Mouse (Mus musculus): Measurements from ENCODE around the gene Tenm4.

Gene Tenm4

DNA sequence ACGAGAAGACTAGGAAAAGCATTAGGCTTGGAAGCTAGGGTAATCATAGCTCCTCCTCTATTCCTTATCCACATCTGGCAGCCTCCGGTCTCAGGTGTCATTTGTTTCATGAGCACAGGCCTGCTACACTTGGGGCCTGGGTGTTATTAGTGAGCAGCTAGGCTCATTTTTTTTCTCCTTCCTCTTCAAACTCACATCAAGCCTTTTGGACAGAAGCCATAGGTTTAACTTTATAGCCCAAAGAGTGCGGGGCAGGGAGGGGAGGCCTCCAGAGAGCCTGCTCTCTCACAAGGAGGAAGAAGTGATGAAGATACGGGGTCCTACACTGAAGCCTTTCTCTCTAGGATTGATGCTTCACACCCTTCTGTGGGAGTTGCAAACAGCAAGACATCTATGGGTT lies 538.8 kb downstream of the Tenm4 start:
- in situ Hi-C loops (cut with MboI; ENCODE audit: low pct_unique_long_range_greater_than_20kb in 1 of 2, low sequenced_read_pairs in 2 of 2, unreplicated experiment in 1 of 2): no loop called here

DNA sequence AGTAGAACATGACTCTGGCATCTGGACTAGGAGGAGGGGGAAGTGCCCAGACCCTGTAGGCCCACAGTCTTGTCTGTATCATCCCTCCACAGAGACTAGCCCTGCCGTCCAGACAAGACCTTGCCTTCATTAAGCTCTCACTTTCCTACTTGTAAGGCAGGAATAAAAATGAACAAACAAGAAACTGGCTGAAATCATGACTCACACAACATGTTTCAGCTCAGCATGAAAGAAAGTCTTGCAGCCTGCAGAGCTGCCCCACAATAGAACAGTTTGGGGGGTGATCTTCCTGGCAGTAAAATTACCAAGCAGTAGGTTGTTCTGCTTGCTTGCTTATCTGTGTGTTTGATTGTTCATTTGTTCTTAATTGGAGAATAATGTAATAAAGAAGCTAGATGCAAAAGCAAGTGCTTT lies 539.6 kb downstream of the Tenm4 start:
- in situ Hi-C loops (cut with MboI; ENCODE audit: low pct_unique_long_range_greater_than_20kb in 1 of 2, low sequenced_read_pairs in 2 of 2, unreplicated experiment in 1 of 2): no loop called here

DNA sequence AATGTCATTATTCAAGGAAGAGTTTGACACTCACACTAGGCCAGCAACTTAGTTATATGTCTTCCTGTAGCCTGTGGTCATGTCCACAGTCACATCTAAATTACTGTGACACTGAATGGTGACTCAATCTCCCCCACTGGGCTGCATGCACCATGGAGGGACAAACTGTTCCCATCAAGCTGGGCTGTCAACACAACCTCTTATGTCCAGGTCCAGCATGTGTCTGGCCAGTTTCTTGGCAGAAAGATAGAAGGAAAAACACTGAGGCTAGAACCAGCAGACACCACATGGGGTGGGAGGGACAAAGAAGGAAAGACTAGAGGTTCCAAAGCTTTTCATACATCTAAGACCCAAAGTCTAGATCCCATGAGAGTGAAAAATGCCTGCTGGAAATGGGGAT lies 541.8 kb downstream of the Tenm4 start:
- in situ Hi-C loops (cut with MboI; ENCODE audit: low pct_unique_long_range_greater_than_20kb in 1 of 2, low sequenced_read_pairs in 2 of 2, unreplicated experiment in 1 of 2): no loop called here

GRCm38 (mm10) chr7:96716911-96717310 lies 545.9 kb downstream of the Tenm4 start:
- in situ Hi-C loops (cut with MboI; ENCODE audit: low pct_unique_long_range_greater_than_20kb in 1 of 2, low sequenced_read_pairs in 2 of 2, unreplicated experiment in 1 of 2): no loop called here

GRCm38 (mm10) chr7:96718201-96719155 lies 547.4 kb downstream of the Tenm4 start:
- in situ Hi-C loops (cut with MboI; ENCODE audit: low pct_unique_long_range_greater_than_20kb in 1 of 2, low sequenced_read_pairs in 2 of 2, unreplicated experiment in 1 of 2): no loop called here

- in situ Hi-C loops (cut with MboI; ENCODE audit: low pct_unique_long_range_greater_than_20kb in 1 of 2, low sequenced_read_pairs in 2 of 2, unreplicated experiment in 1 of 2): no loop called here
Measured at GRCm38 (mm10) chr7:96719926-96720325, 548.9 kb downstream of the Tenm4 start.

- in situ Hi-C loops (cut with MboI; ENCODE audit: low pct_unique_long_range_greater_than_20kb in 1 of 2, low sequenced_read_pairs in 2 of 2, unreplicated experiment in 1 of 2): no loop called here
Measured at GRCm38 (mm10) chr7:96720465-96720864, 549.4 kb downstream of the Tenm4 start.

- in situ Hi-C loops (cut with MboI; ENCODE audit: low pct_unique_long_range_greater_than_20kb in 1 of 2, low sequenced_read_pairs in 2 of 2, unreplicated experiment in 1 of 2): no loop called here
Measured at GRCm38 (mm10) chr7:96722796-96723195, 551.8 kb downstream of the Tenm4 start.

GRCm38 (mm10) chr7:96725603-96726002 lies 554.6 kb downstream of the Tenm4 start:
- in situ Hi-C loops (cut with MboI; ENCODE audit: low pct_unique_long_range_greater_than_20kb in 1 of 2, low sequenced_read_pairs in 2 of 2, unreplicated experiment in 1 of 2): no loop called here

DNA sequence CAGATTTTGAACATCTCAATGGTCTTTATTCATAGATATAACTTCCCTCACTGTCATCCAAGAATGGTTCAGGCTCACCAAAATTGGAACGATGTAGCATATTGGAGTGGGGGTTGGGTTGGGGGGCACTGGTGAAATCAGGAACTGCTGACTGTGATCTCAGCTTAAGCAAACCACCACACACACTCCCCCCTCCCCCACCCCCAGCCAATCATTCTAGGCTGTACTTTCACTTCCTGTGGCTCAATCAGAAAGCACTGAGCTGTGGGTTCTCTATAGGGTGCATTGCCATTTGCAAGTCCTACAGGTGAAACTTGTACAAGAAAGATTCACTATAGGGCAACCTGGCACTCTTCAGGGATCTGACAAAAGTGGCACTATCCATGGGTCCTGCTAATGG lies 559.3 kb downstream of the Tenm4 start:
- in situ Hi-C loops (cut with MboI; ENCODE audit: low pct_unique_long_range_greater_than_20kb in 1 of 2, low sequenced_read_pairs in 2 of 2, unreplicated experiment in 1 of 2): no loop called here

DNA sequence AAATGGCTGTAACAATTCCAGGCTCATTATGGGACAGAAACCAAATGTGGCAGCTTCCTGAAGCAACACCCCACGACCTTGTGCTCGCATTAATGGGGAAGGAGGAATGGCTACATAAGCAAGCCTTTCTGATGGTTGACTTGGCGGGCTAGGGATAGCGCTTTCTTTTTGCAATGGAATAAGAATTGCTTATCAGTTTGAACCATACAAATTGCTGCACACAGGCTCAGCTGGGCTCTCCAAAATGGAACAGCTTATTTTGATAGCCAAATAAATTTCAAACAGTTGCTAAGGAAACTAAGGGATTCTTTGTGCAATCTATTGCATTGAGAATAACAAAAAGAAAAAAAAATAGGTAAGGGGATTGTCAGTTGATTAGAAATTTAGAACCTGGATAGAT lies 560.9 kb downstream of the Tenm4 start:
- in situ Hi-C loops (cut with MboI; ENCODE audit: low pct_unique_long_range_greater_than_20kb in 1 of 2, low sequenced_read_pairs in 2 of 2, unreplicated experiment in 1 of 2): no loop called here

GRCm38 (mm10) chr7:96734315-96735058 lies 563.4 kb downstream of the Tenm4 start:
- in situ Hi-C loops (cut with MboI; ENCODE audit: low pct_unique_long_range_greater_than_20kb in 1 of 2, low sequenced_read_pairs in 2 of 2, unreplicated experiment in 1 of 2): no loop called here

- in situ Hi-C loops (cut with MboI; ENCODE audit: low pct_unique_long_range_greater_than_20kb in 1 of 2, low sequenced_read_pairs in 2 of 2, unreplicated experiment in 1 of 2): no loop called here
Measured at GRCm38 (mm10) chr7:96740631-96741030, 569.6 kb downstream of the Tenm4 start.

- in situ Hi-C loops (cut with MboI; ENCODE audit: low pct_unique_long_range_greater_than_20kb in 1 of 2, low sequenced_read_pairs in 2 of 2, unreplicated experiment in 1 of 2): no loop called here
Measured at GRCm38 (mm10) chr7:96742221-96742620, 571.2 kb downstream of the Tenm4 start.

DNA sequence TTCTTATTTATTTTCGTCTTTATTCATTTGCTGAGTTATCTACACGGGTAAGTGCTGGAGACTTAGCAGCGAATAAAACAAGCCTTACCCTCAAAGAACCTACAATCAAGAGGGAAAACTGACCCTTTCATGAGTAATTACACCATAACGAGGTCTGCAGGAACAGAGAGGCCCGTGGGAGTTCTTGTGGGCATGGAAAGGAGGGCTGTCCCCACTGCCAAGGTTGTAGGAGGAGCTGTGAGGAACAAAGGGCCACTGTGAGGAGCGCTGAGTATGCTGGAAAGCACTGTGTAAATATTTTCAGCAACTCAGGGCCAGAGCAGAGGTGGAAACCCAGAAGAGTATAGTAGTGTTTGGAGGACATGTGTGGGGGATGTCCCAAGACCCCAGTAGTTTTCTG lies 574.9 kb downstream of the Tenm4 start:
- in situ Hi-C loops (cut with MboI; ENCODE audit: low pct_unique_long_range_greater_than_20kb in 1 of 2, low sequenced_read_pairs in 2 of 2, unreplicated experiment in 1 of 2): no loop called here

GRCm38 (mm10) chr7:96746706-96747105 lies 575.7 kb downstream of the Tenm4 start:
- in situ Hi-C loops (cut with MboI; ENCODE audit: low pct_unique_long_range_greater_than_20kb in 1 of 2, low sequenced_read_pairs in 2 of 2, unreplicated experiment in 1 of 2): no loop called here

- in situ Hi-C loops (cut with MboI; ENCODE audit: low pct_unique_long_range_greater_than_20kb in 1 of 2, low sequenced_read_pairs in 2 of 2, unreplicated experiment in 1 of 2): no loop called here
Measured at GRCm38 (mm10) chr7:96748538-96749045, 577.5 kb downstream of the Tenm4 start.

GRCm38 (mm10) chr7:96749753-96750152 lies 578.7 kb downstream of the Tenm4 start:
- in situ Hi-C loops (cut with MboI; ENCODE audit: low pct_unique_long_range_greater_than_20kb in 1 of 2, low sequenced_read_pairs in 2 of 2, unreplicated experiment in 1 of 2): no loop called here

DNA sequence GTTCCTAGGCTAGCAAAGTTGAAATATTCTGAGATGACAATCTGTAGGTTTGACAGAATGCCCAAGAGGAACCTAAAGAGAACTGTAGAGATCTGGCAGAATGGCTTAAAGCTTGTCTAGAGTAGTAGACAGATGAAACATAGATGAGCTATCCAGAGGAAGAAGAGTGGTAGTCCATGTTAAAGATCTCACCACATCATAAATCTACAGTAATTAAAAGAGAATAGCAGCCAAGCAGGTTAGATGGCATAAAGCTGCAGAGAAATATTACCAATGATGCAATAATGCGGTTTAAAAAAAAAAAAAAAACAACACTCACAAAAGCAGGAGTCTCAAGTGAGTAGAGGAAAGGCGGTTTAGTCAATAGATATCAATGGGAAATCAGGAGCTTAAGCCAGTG lies 580.2 kb downstream of the Tenm4 start:
- in situ Hi-C loops (cut with MboI; ENCODE audit: low pct_unique_long_range_greater_than_20kb in 1 of 2, low sequenced_read_pairs in 2 of 2, unreplicated experiment in 1 of 2): no loop called here

Data from mouse embryonic stem cell (cell line).